Mouse (Mus musculus) central nervous system, embryonic 14 days (tissue): ENCODE measurements around the gene Hoxb4. TPM values are rescaled to one million over a fixed set of nuclear protein-coding genes. Genes with fewer than 3 reads are reported as not detected.

ENCODE experiments used
- polyA plus RNA-seq: library from polyadenylated mRNA; depleted of rRNA; stranded (reverse); fragments of >200 nt; gene quantifications from 2 replicates; pipeline ENCODE4 v1.2.3, GENCODE M21; 2012; rRNA removed

Hoxb4 gene
- 4.7 and 5.6 TPM in 2 replicates for polyA plus RNA-seq

GRCm38 (mm10) chr11:96317608-96318367 is at the start of gene Hoxb4:
Hoxb4 (plus strand) TSS chr11:96318267.

DNA sequence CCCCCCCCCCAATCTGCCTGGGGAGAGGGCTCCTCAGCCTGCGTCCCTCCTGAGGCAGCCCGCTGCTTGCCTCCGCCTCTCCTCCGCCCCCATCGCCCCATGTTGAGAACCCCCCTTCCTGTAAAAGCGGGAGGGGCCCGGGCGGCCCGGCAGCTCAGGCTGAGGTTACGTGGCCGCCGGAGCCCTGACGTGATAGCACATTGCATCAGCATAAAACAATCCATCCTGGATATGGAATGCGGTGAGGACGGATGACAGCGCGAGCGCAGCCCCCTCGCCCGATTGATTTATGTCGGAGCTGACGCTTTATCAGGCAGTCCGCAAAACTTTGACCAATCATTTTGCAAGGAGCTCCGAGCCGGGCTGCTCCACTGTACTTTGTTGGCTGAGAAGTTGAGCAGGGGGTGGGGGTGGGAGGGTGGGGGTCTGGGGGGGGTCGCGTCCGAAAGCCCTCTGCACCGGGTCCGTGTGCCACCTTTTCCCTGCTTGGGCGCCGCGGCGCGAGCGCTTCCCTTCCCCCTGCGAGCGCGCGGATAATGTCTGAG is 47.0 kb upstream of the Hoxb4 start, which contains the start of gene Hoxb9:
Gene Hoxb9, plus strand, starts transcription at position 462 of the 545 bp plus-strand sequence.

GRCm38 (mm10) chr11:96281855-96282570 is 36.1 kb upstream of the Hoxb4 start, which contains the start of gene Hoxb8:
Hoxb8 (plus strand) TSS chr11:96281905.

DNA sequence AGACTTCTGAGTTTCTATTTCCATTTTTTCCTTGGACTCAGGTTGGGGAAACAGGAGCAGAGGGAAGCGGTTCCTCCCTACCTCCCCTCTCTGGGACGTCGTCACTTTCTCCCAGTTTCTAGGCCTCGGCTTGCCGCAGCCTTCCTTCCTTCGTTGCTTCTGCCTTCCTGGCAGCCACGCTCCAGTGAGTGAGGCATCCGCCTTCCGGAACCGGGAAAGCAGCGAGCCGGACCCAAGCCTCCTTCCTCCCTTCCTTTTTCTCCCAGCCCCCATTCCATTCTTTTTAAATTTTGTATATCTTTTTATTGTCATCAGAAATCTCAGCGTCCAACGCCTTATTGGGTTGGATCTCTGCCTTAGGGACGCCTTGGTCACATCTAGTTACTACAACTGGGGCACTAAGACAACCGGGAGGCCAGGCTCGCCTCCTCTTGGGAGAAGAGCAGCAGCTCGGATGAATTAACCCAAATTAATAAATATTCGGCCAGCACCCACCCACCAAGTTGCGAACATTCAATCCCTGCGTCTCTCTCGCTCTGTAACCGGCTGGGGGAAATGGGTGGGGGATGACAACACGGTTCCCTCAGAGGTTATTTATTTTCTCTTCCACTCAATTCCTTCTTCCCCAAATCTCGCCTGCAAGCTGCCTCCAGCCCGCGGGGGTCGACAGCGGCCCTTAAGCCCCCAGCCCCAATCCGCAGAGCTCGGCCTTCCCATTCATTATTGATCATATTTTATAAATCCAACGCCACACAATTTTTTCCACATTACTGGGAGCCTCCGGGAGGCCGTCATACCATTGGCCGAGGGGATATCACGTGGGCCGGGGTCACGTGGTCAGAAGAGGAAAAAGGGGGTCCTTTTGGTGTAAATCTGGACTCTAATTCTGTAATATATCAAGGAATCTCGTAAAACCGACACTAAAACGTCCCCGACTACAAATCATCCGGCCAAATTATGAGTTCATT is 32.0 kb upstream of the Hoxb4 start, which contains the start of gene Hoxb7:
Gene Hoxb7, plus strand, starts transcription at position 853 of the 968 bp plus-strand sequence.

DNA sequence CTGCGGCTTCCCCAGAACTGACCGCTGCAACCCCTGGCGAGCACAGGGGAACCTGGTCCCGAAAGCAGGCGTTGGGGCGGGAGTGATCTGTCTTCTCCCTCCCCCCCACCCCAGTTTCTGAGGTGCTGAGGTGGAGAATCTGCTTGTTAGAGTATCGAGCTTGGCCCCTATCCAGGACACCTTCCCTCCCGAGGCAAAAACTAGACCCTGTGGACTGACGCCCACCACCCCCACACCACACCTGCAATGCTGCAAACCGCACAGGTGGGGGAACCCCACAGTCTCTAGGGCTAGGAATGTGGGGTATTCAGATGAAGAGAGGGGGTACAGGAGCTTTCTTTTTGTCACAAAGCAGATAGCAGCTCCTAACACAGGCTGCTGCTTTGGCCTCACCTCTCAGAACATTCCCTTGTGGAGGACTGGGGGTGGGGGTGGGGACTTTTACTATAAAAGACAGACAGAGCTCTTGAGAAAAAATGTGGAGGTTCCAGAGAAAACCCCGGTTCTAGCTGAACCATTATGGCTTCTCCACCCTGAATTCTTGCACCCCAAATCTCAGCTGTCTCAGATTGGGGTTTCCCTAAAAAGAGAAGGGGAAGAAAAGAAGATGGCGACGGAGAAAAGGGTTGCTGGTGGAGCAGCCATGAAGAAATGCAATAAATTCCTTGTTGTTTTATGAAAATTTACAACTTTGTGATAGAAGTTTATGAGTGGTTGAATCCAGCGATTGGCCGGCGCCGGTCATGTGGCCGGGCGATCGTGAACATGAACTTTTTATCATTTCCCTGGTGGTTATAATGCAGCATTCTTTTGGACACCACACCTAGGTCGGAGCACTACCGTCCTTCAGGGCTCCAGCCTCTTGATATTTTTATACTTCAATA is 26.1 kb upstream of the Hoxb4 start, which contains the start of gene Hoxb6:
Gene Hoxb6, plus strand, starts transcription at position 796 of the 884 bp plus-strand sequence.

GRCm38 (mm10) chr11:96303151-96304099 is 14.6 kb upstream of the Hoxb4 start, which contains the start of gene Hoxb5:
Hoxb5 (plus strand) TSS chr11:96303336.

DNA sequence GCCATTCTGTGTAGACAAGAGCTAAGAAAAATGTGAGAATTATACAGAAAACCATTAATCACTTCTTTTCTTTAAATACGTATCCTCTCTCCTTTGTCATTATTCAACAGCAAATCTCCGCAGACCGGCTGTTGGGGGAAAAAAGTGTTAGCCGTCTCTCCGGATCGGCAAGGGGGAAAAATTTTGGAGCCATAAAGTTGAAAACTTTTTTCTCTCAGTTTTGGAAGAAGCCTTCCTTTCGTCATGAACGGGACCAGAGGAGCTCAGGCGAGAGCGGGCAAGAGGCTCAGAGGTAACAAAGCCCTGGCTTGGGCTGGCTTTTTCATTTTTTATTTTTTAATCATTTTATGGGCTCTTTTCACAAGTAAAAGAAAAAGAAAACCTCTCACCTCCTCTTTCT is 5.1 kb downstream of the Hoxb4 start, which contains the start of gene Hoxb3:
Gene Hoxb3, plus strand, starts transcription at position 173 of the 400 bp plus-strand sequence.

DNA sequence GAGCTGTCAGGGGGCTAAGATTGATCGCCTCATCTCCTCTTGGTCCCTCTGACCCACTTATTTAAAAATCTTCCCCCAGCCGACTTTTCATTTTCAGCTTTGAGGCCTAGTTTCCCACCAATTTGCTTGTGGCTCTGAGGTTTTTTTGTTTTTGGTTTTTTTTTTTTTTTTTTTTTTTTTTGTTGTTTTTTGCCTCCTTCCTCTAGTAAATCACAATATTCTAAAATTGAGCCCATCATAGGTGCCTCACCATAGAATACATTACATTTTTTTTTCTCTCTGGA is 32.2 kb downstream of the Hoxb4 start, which contains the start of gene Hoxb2:
Gene Hoxb2, plus strand, starts transcription at position 185 of the 284 bp plus-strand sequence.

DNA sequence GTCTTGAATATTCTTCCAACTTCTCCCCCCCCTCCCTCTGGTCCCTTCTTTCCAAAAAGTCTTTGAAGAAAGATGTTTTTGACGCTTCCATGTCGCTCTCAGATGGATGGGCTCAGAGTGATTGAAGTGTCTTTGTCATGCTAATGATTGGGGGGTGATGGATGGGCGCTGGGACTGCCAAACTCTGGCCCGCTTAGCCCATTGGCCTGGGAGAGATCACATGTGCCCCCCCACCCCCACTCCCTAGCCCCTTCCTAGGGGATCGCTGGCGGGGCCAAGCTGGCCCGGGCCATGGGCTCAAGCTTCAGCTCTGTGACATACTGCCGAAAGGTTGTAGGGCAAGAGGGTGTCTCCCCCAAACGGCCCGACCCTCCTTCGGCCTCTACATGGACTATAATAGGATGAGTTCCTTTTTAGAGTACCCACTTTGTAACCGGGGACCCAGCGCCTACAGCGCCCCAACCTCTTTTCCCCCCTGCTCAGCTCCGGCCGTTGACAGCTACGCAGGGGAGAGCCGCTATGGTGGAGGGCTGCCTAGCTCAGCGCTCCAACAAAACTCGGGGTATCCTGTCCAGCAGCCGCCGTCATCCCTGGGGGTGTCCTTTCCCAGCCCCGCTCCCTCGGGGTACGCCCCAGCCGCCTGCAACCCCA is 47.5 kb downstream of the Hoxb4 start, which contains the start of gene Hoxb1:
Gene Hoxb1, plus strand, starts transcription at position 312 of the 651 bp plus-strand sequence.

Other genes with a start within 250 kb of the Hoxb4 start
- gene Atp5g1, start 242.6 kb upstream of the Hoxb4 start, polyA plus RNA-seq = 328 and 335 TPM in 2 replicates
- not detected in 2 replicates for gene Calcoco2, start 206.3 kb upstream of the Hoxb4 start, polyA plus RNA-seq
- gene Ttll6, start 184.5 kb upstream of the Hoxb4 start, polyA plus RNA-seq = 0.75 and 0.84 TPM in 2 replicates
- gene Hoxb13, start 124.0 kb upstream of the Hoxb4 start, polyA plus RNA-seq = not detected in 2 replicates
- 0.43 and 15.4 TPM in 2 replicates for gene Hoxb9, start 46.8 kb upstream of the Hoxb4 start, polyA plus RNA-seq
- gene Hoxb8, start 36.4 kb upstream of the Hoxb4 start, polyA plus RNA-seq = 28.2 and 71.6 TPM in 2 replicates
- 3.5 and 10.0 TPM in 2 replicates for gene Hoxb7, start 31.6 kb upstream of the Hoxb4 start, polyA plus RNA-seq
- 14.9 and 21.2 TPM in 2 replicates for gene Hoxb6, start 25.8 kb upstream of the Hoxb4 start, polyA plus RNA-seq
- 24.3 and 32.8 TPM in 2 replicates for gene Hoxb5, start 14.9 kb upstream of the Hoxb4 start, polyA plus RNA-seq
- gene Hoxb3, start 5.1 kb downstream of the Hoxb4 start, polyA plus RNA-seq = 25.2 and 37.6 TPM in 2 replicates
- 10.5 and 15.4 TPM in 2 replicates for gene Hoxb2, start 32.3 kb downstream of the Hoxb4 start, polyA plus RNA-seq
- gene Hoxb1, start 47.5 kb downstream of the Hoxb4 start, polyA plus RNA-seq = 0.06 and 0.10 TPM in 2 replicates
- gene Skap1, start 146.3 kb downstream of the Hoxb4 start, polyA plus RNA-seq = 1.9 and 2.4 TPM in 2 replicates